Mouse (Mus musculus): ENCODE data around the gene Klf12. TPM values are rescaled to one million over a fixed set of nuclear protein-coding genes. Genes with fewer than 3 reads are reported as not detected.

Klf12 gene
- polyA plus RNA-seq, 1 experiment: not detected

DNA sequence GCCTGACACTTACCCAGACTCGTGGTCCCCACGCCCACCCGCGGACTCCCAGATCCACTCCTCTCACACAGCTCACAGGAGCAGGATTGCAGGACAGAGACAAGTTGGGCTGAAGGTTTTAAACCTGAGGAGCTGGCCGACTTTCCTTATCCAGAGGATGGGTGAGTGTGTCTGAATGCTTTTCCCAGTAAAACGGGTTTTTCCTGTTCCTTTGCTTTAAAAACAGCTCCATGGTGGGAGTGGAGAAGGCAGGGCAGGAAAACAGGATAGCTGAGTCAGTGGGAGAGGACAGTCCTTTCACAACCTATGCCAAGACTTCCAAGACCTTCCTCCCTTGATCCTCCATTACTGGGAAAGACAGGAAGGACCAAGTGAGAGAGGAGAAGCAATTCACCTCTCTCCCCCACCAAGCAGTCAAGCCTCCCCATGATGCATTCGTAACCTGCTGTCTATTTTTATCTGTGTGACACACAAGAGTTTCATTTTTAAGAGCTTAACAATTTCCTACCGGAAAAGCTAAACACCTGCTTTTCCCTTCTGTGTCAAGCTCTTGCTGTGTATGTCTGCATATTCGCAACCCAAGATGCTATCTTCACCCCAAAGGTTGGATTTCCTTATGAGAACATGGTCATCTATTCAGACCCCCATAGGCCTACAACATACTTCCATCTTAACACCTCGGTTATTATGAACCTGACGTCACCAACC is 94.8 kb downstream of the Klf12 start:
- peaks cover 5% of the 10 kb centered on the region for H3K4me1 ChIP-seq (ENCODE audit: control insufficient read depth, insufficient read depth, low read length)
- H3K4me3 ChIP-seq (ENCODE audit: insufficient read depth, low read depth, low read length): no peak overlapping the region
- no peak for TF ChIP-seq CTCF (IDR thresholded peaks at IDR 0.05; ENCODE audit: insufficient read depth, low read depth, low read length)
- 63% methylated on average over 11 of the region's 11 CpGs for WGBS
- no peak overlapping the region; the same call in 1 of the 2 replicates for H3K27ac ChIP-seq (ENCODE audit: insufficient read depth, low read depth, low read length)

DNA sequence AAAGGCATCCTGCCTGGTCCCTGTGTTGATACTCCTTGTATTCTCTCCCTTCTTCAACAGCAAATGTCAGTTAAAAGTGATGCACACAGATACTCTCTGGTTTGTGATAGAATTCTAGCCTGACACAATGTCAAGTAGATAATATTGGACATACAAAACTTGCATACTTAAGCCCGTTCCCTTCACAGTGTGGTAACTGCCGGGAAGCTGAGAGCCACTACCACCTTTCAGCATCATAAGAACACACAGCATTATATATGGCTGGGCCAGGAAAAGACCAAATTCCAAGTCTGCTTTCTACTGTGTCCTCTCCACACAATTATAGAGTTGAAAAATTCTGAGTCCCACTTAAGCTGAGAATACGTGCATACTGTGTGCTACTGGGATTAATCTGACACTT is 97.1 kb downstream of the Klf12 start:
- H3K27ac ChIP-seq (ENCODE audit: insufficient read depth, low read depth, low read length): no peak overlapping the region
- H3K4me3 ChIP-seq (ENCODE audit: insufficient read depth, low read depth, low read length): no peak overlapping the region
- WGBS: 82% methylated on average over 3 of the region's 3 CpGs
- TF ChIP-seq POLR2A (IDR thresholded peaks at IDR 0.05; ENCODE audit: insufficient read depth, low read depth, low read length) (no peak), CTCF (IDR thresholded peaks at IDR 0.05; ENCODE audit: insufficient read depth, low read depth, low read length) (no peak)
- H3K4me1 ChIP-seq (ENCODE audit: control insufficient read depth, insufficient read depth, low read length): peaks cover 5% of the 10 kb centered on the region

DNA sequence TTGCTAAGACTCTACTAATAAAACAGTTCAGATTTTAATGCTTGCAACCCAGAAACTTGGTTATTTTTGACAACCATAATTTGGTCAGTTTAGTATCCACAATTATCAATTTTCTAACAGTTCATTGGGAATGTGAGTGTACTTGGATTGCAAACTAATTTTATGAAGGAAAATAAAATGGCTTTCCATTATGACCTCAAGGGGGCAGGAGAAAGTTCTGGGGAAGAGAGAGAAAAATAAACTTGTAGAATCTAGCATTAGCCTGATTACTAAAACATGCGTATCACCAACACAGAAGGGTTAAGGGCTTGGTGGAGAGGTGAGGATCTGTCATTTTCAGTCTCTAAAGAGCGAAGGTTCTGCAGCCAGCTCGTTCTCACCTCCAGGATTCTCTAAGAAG is 106.7 kb downstream of the Klf12 start:
- Histone ChIP-seq H3K27ac (ENCODE audit: insufficient read depth, low read depth, low read length) (no peak overlapping the region), H3K4me3 (ENCODE audit: insufficient read depth, low read depth, low read length) (no peak overlapping the region), H3K4me1 (ENCODE audit: control insufficient read depth, insufficient read depth, low read length) (no peaks in the 10 kb centered on the region)
- TF ChIP-seq POLR2A (IDR thresholded peaks at IDR 0.05; ENCODE audit: insufficient read depth, low read depth, low read length): no peak
- no peak for TF ChIP-seq CTCF (IDR thresholded peaks at IDR 0.05; ENCODE audit: insufficient read depth, low read depth, low read length)
- 87% methylated on average over 3 of the region's 3 CpGs for WGBS

DNA sequence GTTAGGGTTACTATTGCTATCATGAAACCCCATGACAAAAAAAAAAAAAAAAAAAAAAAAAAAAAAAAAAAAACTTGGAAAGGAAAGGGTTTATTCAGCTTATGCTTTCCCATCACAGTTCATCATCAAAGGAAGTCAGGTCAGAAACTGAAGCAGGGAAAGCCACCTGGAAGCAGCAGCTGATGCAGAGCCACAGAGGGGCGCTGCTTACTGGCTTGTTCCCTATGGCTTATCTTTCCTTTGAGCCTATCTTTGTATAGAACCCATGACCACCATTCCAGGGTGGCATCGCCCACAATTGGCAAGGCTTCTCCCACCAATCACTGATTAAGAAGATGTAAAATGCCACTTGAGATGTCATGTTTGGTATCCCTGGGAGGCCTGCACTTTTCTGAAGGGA is 119.4 kb downstream of the Klf12 start:
- Histone ChIP-seq H3K4me3 (ENCODE audit: insufficient read depth, low read depth, low read length) (no peak overlapping the region), H3K27ac (ENCODE audit: insufficient read depth, low read depth, low read length) (no peak overlapping the region), H3K4me1 (ENCODE audit: control insufficient read depth, insufficient read depth, low read length) (no peaks in the 10 kb centered on the region)
- TF ChIP-seq POLR2A (IDR thresholded peaks at IDR 0.05; ENCODE audit: insufficient read depth, low read depth, low read length) (no peak), CTCF (IDR thresholded peaks at IDR 0.05; ENCODE audit: insufficient read depth, low read depth, low read length) (no peak)
- 90% methylated on average over 2 of the region's 2 CpGs for WGBS

DNA sequence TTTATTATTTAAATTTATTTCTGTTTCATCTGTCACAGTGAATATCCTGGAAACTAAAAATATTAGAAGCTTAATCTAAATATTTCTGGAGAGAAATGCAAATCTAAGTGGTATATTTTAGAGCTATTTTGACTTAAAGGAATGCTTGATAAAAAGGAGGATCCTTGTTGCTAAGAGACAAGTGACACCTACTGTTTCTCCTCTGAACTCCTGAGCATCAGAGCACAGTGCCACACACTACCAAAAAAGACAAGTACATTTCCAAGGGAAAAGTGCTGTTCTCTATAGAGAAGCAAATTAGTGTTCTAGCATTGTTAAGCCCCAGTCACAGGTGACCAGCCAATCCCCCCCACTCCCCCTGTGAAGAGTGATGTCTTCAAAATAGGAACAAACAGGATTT is 127.8 kb downstream of the Klf12 start:
- H3K27ac ChIP-seq (ENCODE audit: insufficient read depth, low read depth, low read length): no peak overlapping the region
- TF ChIP-seq POLR2A (IDR thresholded peaks at IDR 0.05; ENCODE audit: insufficient read depth, low read depth, low read length): no peak
- no peak for TF ChIP-seq CTCF (IDR thresholded peaks at IDR 0.05; ENCODE audit: insufficient read depth, low read depth, low read length)
- H3K4me3 ChIP-seq (ENCODE audit: insufficient read depth, low read depth, low read length): no peak overlapping the region
- no peaks in the 10 kb centered on the region for H3K4me1 ChIP-seq (ENCODE audit: control insufficient read depth, insufficient read depth, low read length)

DNA sequence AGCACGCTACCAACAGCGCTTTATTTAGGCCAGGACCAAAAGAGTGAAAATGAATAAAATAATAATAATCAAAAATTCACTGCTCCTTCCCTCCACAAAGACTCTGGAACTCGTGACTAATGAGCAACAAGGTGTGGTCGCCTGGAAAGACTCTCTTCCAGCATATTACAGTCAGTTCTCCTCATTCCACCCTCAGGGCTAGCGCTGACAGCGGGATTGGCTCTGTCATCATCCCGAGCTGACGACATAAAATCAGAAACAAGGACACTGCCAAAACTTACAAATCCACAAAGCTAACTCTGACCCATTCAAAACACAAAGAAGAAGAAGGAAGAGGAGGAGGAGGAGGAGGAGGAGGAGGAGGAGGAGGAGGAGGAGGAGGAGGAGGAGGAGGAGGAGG is 136.8 kb downstream of the Klf12 start:
- no peak overlapping the region for H3K4me3 ChIP-seq (ENCODE audit: insufficient read depth, low read depth, low read length)
- H3K4me1 ChIP-seq (ENCODE audit: control insufficient read depth, insufficient read depth, low read length): no peaks in the 10 kb centered on the region
- H3K27ac ChIP-seq (ENCODE audit: insufficient read depth, low read depth, low read length): no peak overlapping the region
- TF ChIP-seq CTCF (IDR thresholded peaks at IDR 0.05; ENCODE audit: insufficient read depth, low read depth, low read length) (no peak), POLR2A (IDR thresholded peaks at IDR 0.05; ENCODE audit: insufficient read depth, low read depth, low read length) (no peak)
- WGBS: 88% methylated on average over 8 of the region's 8 CpGs

DNA sequence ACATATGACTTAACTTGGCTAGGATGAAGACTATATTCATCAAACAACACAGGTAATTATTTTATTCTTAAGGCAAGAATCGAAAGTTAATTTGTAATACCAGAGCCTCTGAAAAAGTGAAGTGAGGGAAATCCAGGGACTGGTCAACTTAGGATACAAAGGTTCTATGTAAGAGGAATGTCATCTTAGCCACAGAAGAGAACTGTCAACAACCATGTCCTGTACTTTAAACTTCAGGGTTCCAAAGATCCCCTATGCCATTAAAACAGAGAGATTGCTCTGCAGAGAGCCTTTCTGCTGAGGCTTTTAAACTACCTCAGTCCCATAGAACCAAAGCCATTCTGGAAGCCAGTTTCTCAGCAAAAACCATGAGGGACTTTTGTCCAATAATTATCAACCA is 144.1 kb downstream of the Klf12 start:
- no peak overlapping the region for H3K27ac ChIP-seq (ENCODE audit: insufficient read depth, low read depth, low read length)
- H3K4me1 ChIP-seq (ENCODE audit: control insufficient read depth, insufficient read depth, low read length): no peaks in the 10 kb centered on the region
- TF ChIP-seq POLR2A (IDR thresholded peaks at IDR 0.05; ENCODE audit: insufficient read depth, low read depth, low read length) (no peak), CTCF (IDR thresholded peaks at IDR 0.05; ENCODE audit: insufficient read depth, low read depth, low read length) (no peak)
- 98% methylated on average over 1 of the region's 1 CpGs for WGBS
- no peak overlapping the region for H3K4me3 ChIP-seq (ENCODE audit: insufficient read depth, low read depth, low read length)

DNA sequence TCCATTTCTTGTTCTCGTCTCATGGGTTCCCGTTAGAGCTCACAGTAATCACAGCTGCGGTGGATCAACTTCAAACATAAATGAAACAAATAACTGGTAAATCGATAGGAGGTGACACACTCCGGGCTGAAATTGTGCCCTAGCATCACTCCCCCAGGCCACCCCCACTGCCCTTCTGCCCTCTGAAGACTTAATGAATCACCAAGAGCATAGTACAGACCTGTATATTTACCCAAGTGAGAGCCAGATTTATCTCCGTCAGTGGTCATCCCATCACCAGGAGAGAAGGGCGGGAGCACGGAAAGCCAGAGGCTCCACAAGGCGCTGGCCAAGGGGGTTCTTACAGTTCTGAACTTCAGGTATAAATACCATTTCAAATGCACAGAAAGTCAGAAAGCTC is 150.2 kb downstream of the Klf12 start:
- H3K4me1 ChIP-seq (ENCODE audit: control insufficient read depth, insufficient read depth, low read length): no peaks in the 10 kb centered on the region
- no peak for TF ChIP-seq POLR2A (IDR thresholded peaks at IDR 0.05; ENCODE audit: insufficient read depth, low read depth, low read length)
- no peak for TF ChIP-seq CTCF (IDR thresholded peaks at IDR 0.05; ENCODE audit: insufficient read depth, low read depth, low read length)
- no peak overlapping the region for H3K27ac ChIP-seq (ENCODE audit: insufficient read depth, low read depth, low read length)
- no peak overlapping the region for H3K4me3 ChIP-seq (ENCODE audit: insufficient read depth, low read depth, low read length)
- WGBS: 80% methylated on average over 9 of the region's 9 CpGs

DNA sequence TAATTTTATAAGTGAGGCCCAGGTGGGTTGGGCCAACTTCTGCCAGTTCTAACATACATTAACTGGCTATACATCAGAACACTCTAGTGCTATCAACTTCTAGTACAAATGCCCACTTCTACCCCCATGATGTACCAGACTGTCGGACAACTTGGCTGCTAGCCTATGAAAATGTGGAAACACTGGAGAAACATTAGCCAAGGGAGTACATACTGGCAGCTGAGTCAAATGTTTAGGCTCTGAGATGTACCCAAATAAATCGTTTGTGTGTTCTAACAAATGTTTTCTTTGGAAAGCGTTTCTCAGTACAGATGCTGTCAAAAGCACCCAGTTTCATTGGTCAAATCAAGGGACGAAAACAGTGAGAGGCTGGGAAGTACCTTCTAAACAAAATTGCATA is 152.0 kb downstream of the Klf12 start:
- H3K4me1 ChIP-seq (ENCODE audit: control insufficient read depth, insufficient read depth, low read length): no peaks in the 10 kb centered on the region
- H3K4me3 ChIP-seq (ENCODE audit: insufficient read depth, low read depth, low read length): no peak overlapping the region
- WGBS: 72% methylated on average over 4 of the region's 4 CpGs
- no peak overlapping the region for H3K27ac ChIP-seq (ENCODE audit: insufficient read depth, low read depth, low read length)
- TF ChIP-seq CTCF (IDR thresholded peaks at IDR 0.05; ENCODE audit: insufficient read depth, low read depth, low read length): no peak
- TF ChIP-seq POLR2A (IDR thresholded peaks at IDR 0.05; ENCODE audit: insufficient read depth, low read depth, low read length): no peak

DNA sequence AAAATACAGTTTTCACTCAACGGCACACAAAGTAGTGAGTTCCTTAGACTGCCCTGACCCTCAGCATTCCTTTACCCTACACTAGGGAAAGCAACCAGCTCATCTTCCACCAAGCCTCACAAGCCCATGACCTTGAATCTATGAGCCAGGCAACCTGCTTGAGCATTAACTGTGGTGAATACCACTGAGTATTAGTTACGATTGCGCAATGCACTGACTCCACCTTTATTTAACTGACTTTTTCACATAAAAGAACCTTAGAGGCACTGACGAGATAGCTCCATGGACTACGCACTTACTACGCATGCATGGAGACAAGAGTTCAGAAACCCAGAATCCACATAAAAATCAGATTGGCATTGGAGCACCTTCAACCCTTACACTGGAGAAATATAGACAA is 158.4 kb downstream of the Klf12 start:
- Histone ChIP-seq H3K4me1 (ENCODE audit: control insufficient read depth, insufficient read depth, low read length) (no peaks in the 10 kb centered on the region), H3K4me3 (ENCODE audit: insufficient read depth, low read depth, low read length) (no peak overlapping the region), H3K27ac (ENCODE audit: insufficient read depth, low read depth, low read length) (no peak overlapping the region)
- TF ChIP-seq CTCF (IDR thresholded peaks at IDR 0.05; ENCODE audit: insufficient read depth, low read depth, low read length): no peak
- no peak for TF ChIP-seq POLR2A (IDR thresholded peaks at IDR 0.05; ENCODE audit: insufficient read depth, low read depth, low read length)
- WGBS: 91% methylated on average over 6 of the region's 6 CpGs
